Mouse (Mus musculus) T-cell, adult 2 months (primary cell): Measurements from ENCODE around the gene Cdh23.

Source experiments
- DNase-seq: peaks from one replicate; pipeline ENCODE4 v3.0.0; 2022; ENCODE audit warnings: low spot score

Gene Cdh23

GRCm38 (mm10) chr10:60257261-60257825, 438.9 kb downstream of the Cdh23 start:
- DNase-seq = no peak

GRCm38 (mm10) chr10:60256088-60256487, 440.2 kb downstream of the Cdh23 start:
- no peak for DNase-seq
